Mouse (Mus musculus) thymus, adult 2 months (tissue): ENCODE measurements around the gene Prkce.

Source experiments
- CTCF ChIP-seq: fragments of 200-500 bp; IDR thresholded peaks from 2 replicates; pipeline ENCODE4 v1.5.1; 2012; ENCODE audit warnings: mild to moderate bottlenecking, control low read depth, low read length, moderate library complexity, borderline replicate concordance; ENCODE audit not compliant: control insufficient read depth, poor library complexity, insufficient read depth; ENCODE audit errors: extremely low read depth
- POLR2A ChIP-seq: fragments of 200-500 bp; IDR thresholded peaks from 2 replicates; pipeline ENCODE4 v1.6.1; 2012; ENCODE audit warnings: mild to moderate bottlenecking, low read length, control low read depth, moderate library complexity; ENCODE audit not compliant: control insufficient read depth, poor library complexity, insufficient read depth; ENCODE audit errors: extremely low read depth

DNA sequence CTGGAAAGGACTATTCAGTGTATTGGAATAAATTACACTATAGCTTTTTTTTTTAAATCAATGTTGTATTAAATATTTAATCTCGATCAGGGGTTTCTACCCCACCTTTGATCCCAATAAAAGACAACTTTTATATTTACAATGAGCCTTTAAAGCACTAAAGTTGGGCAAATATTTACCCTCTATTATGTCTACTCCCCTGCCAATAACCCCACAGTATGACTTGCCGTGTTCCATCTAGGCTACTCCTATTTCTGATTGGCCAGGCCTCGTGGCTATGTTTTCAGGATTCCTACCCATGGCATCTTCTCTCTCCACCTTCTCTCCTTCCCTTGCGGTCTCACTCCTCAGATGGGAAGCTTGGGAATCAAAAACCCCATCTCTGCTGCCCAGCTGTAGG is 108.8 kb downstream of the Prkce start:
- TF ChIP-seq POLR2A (no peak), CTCF (no peak)
